ENCODE assay signal across 19 mouse cellular contexts in the genomic region with DNA sequence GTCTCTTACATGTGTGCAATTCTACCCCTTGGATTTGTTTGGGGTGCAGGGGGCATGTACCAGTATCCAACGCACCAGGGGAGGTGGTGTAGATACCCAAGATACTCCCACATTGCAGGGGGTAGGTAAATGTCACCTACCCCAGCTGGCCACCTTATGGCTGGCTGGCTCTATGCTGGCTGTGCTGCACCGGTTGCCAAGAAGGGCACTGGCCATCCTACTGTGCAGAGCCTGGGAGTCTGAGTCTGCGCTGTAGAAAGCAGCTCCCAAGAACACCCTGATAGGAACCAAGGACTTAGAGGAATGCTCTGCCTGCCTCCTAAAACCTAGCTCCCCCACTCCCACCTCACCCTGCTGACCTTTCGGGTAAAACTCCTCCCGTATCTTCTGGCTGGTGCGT. TPM values are rescaled to one million over a fixed set of nuclear protein-coding genes. Genes with fewer than 3 reads are reported as not detected.
DNase-seq lines count a peak whose midpoint lies in the region; ATAC-seq lines count a peak whose summit lies in the region.
"Had no signal": no experiment of that assay in that cellular context is flagged by ENCODE, and none has a peak within 500 bp of the region (broad histone marks: within the 10 kb centered on the region; RNA-seq: fewer than 3 reads in every experiment).

No protein-coding gene starts in this region.

- no peak for DNase-seq in midbrain, embryonic 14.5 days
- DNase-seq in midbrain, embryonic 10.5 days (ENCODE audit: low spot score) = no peak
- peak; percentile 85 for DNase-seq in cerebellum, adult 9-11 months
- DNase-seq in hindbrain, embryonic 11.5 days (ENCODE audit: low spot score) = no peak
- DNase-seq in lung, postnatal 25 days (ENCODE audit: low spot score) = no peak
- no peak for DNase-seq in left cerebral cortex, postnatal 14 days (ENCODE audit: low spot score in 2 of 2)
- no peak for DNase-seq in right cerebral cortex, postnatal 14 days
- DNase-seq: adrenal gland, postnatal 25 days; liver, embryonic 13.5 days had no signal

- H3K4me2 ChIP-seq in midbrain, embryonic 14.5 days (ENCODE audit: low read length) = no peak overlapping the region
- H3K4me2 ChIP-seq in hindbrain, embryonic 11.5 days (replicated peaks; ENCODE audit: low read depth, low read length) = no peak overlapping the region
- H3K4me2 ChIP-seq in midbrain, embryonic 16.5 days (ENCODE audit: low read length) = no peak overlapping the region
- H3K4me2 ChIP-seq: forebrain, embryonic 15.5 days; heart, embryonic 12.5 days; intestine, embryonic 15.5 days; liver, embryonic 13.5 days; lung, embryonic 15.5 days had no signal

- H3K4me3 ChIP-seq in midbrain, embryonic 14.5 days (replicated peaks; ENCODE audit: low read depth, low read length) = no peak overlapping the region
- no peak overlapping the region for H3K4me3 ChIP-seq in midbrain, embryonic 10.5 days
- H3K4me3 ChIP-seq in hindbrain, embryonic 11.5 days (ENCODE audit: low read depth, low read length) = no peak overlapping the region
- no peak overlapping the region for H3K4me3 ChIP-seq in midbrain, embryonic 16.5 days (ENCODE audit: low read depth, low read length)
- H3K4me3 ChIP-seq: forebrain, embryonic 15.5 days; heart, embryonic 12.5 days; intestine, embryonic 15.5 days; limb, embryonic 10.5 days; liver, embryonic 13.5 days; lung, embryonic 15.5 days; megakaryocyte, embryonic 14.5 days had no signal

- ATAC-seq in midbrain, embryonic 14.5 days (ENCODE audit: low FRiP score, low TSS enrichment) = no peak
- no peak for ATAC-seq in hindbrain, embryonic 11.5 days (ENCODE audit: low FRiP score)
- no peak for ATAC-seq in midbrain, embryonic 16.5 days
- ATAC-seq: forebrain, embryonic 15.5 days; intestine, embryonic 15.5 days had no signal

- no peaks in the 10 kb centered on the region for H3K27me3 ChIP-seq in midbrain, embryonic 14.5 days (ENCODE audit: control insufficient read depth, insufficient read depth, low read length)
- H3K27me3 ChIP-seq in midbrain, embryonic 10.5 days (ENCODE audit: low read depth, poor library complexity, severe bottlenecking) = no peaks in the 10 kb centered on the region
- H3K27me3 ChIP-seq in hindbrain, embryonic 11.5 days (ENCODE audit: control insufficient read depth, insufficient read depth, low read length) = no peaks in the 10 kb centered on the region
- no peaks in the 10 kb centered on the region for H3K27me3 ChIP-seq in midbrain, embryonic 16.5 days (ENCODE audit: control insufficient read depth, insufficient read depth, low read depth, low read length)
- H3K27me3 ChIP-seq: heart, embryonic 12.5 days; intestine, embryonic 15.5 days; lung, embryonic 15.5 days had no signal

- intact Hi-C loops in left cerebral cortex, postnatal 14 days (cut with DNase I) = no loop called here

- H3K9me3 ChIP-seq in midbrain, embryonic 14.5 days (ENCODE audit: control insufficient read depth, low read length) = no peaks in the 10 kb centered on the region
- H3K9me3 ChIP-seq in midbrain, embryonic 10.5 days (replicated peaks) = no peaks in the 10 kb centered on the region
- H3K9me3 ChIP-seq in hindbrain, embryonic 11.5 days (ENCODE audit: control insufficient read depth, low read length) = no peaks in the 10 kb centered on the region
- no peaks in the 10 kb centered on the region for H3K9me3 ChIP-seq in midbrain, embryonic 16.5 days (replicated peaks; ENCODE audit: control insufficient read depth, low read length, poor library complexity, severe bottlenecking)
- H3K9me3 ChIP-seq: forebrain, embryonic 15.5 days; heart, embryonic 12.5 days; intestine, embryonic 15.5 days; limb, embryonic 10.5 days; liver, embryonic 13.5 days; lung, embryonic 15.5 days; megakaryocyte, embryonic 14.5 days had no signal

- H3K9ac ChIP-seq in midbrain, embryonic 14.5 days (replicated peaks; ENCODE audit: low read length) = no peak overlapping the region
- H3K9ac ChIP-seq in hindbrain, embryonic 11.5 days (ENCODE audit: low read depth, low read length) = no peak overlapping the region
- no peak overlapping the region for H3K9ac ChIP-seq in midbrain, embryonic 16.5 days (ENCODE audit: low read depth, low read length)
- H3K9ac ChIP-seq: forebrain, embryonic 15.5 days; heart, embryonic 12.5 days; intestine, embryonic 15.5 days; liver, embryonic 13.5 days; lung, embryonic 15.5 days had no signal

- peak overlapping the region; percentile 52 for H3K27ac ChIP-seq in midbrain, embryonic 14.5 days (replicated peaks; ENCODE audit: low read depth, low read length)
- H3K27ac ChIP-seq in midbrain, embryonic 10.5 days (replicated peaks) = no peak overlapping the region
- peak overlapping the region; percentile 38; the same call in 1 of the 2 replicates for H3K27ac ChIP-seq in hindbrain, embryonic 11.5 days (ENCODE audit: low read depth, low read length)
- H3K27ac ChIP-seq in midbrain, embryonic 16.5 days (ENCODE audit: low read length) = peak overlapping the region; percentile 51; the same call in 1 of the 2 replicates
- H3K27ac ChIP-seq: intestine, embryonic 15.5 days; limb, embryonic 10.5 days; liver, embryonic 13.5 days; lung, embryonic 15.5 days had no signal

- WGBS in midbrain, embryonic 14.5 days = 85% methylated on average over 6 of the region's 6 CpGs
- WGBS in midbrain, embryonic 10.5 days = 80% methylated on average over 6 of the region's 6 CpGs
- WGBS in hindbrain, embryonic 11.5 days = 84% methylated on average over 6 of the region's 6 CpGs
- WGBS in midbrain, embryonic 16.5 days = 79% methylated on average over 6 of the region's 6 CpGs

- H3K36me3 ChIP-seq in midbrain, embryonic 14.5 days (ENCODE audit: control insufficient read depth, insufficient read depth, low read length) = peaks cover 48% of the 10 kb centered on the region
- H3K36me3 ChIP-seq in midbrain, embryonic 10.5 days = peaks cover 71% of the 10 kb centered on the region
- no peaks in the 10 kb centered on the region for H3K36me3 ChIP-seq in hindbrain, embryonic 11.5 days (ENCODE audit: control insufficient read depth, insufficient read depth, low read length)
- peaks cover 15% of the 10 kb centered on the region; the same call in 1 of the 2 replicates for H3K36me3 ChIP-seq in midbrain, embryonic 16.5 days (ENCODE audit: control insufficient read depth, insufficient read depth, low read length)

- peaks cover 49% of the 10 kb centered on the region for H3K4me1 ChIP-seq in midbrain, embryonic 14.5 days (ENCODE audit: control insufficient read depth, insufficient read depth, low read length)
- peaks cover 57% of the 10 kb centered on the region for H3K4me1 ChIP-seq in midbrain, embryonic 10.5 days
- H3K4me1 ChIP-seq in hindbrain, embryonic 11.5 days (replicated peaks; ENCODE audit: control insufficient read depth, insufficient read depth, low read length) = peaks cover 15% of the 10 kb centered on the region; the same call in 1 of the 2 replicates
- peaks cover 32% of the 10 kb centered on the region for H3K4me1 ChIP-seq in midbrain, embryonic 16.5 days (ENCODE audit: control insufficient read depth, insufficient read depth, low read length)

RNA-seq across cellular contexts. Expression of gene Shf, which starts 16.0 kb away (rescaled TPM):
- 15.9 and 19.2 TPM in 2 replicates for polyA plus RNA-seq in midbrain, embryonic 14.5 days (2014; fragmentation: Nextera tagmentation; extraction: Ambion mirVana)
- 5.8 and 7.9 TPM in 2 replicates for polyA plus RNA-seq in midbrain, embryonic 10.5 days (2016; fragmentation: Nextera tagmentation; extraction: Ambion mirVana)
- polyA plus RNA-seq in hindbrain, embryonic 11.5 days (2014; fragmentation: Nextera tagmentation; extraction: Ambion mirVana) = 10.3 and 11.7 TPM in 2 replicates
- 8.9 and 9.5 TPM in 2 replicates for polyA plus RNA-seq in midbrain, embryonic 16.5 days (2015; fragmentation: Nextera tagmentation; extraction: Ambion mirVana)
- 10 to 100 TPM; 75.3 to 77.1 TPM for total RNA-seq in left cerebral cortex, postnatal 14 days (2021)

RNA-seq across cellular contexts. Expression of gene Duox1, which starts 37.5 kb away (rescaled TPM):
- 0.18 and 0.22 TPM in 2 replicates for polyA plus RNA-seq in midbrain, embryonic 14.5 days (2014; fragmentation: Nextera tagmentation; extraction: Ambion mirVana)
- 0.02 TPM in 2 replicates for polyA plus RNA-seq in midbrain, embryonic 10.5 days (2016; fragmentation: Nextera tagmentation; extraction: Ambion mirVana)
- 0.12 TPM in 1 of 2 replicates, not detected in the other for polyA plus RNA-seq in hindbrain, embryonic 11.5 days (2014; fragmentation: Nextera tagmentation; extraction: Ambion mirVana)
- polyA plus RNA-seq in midbrain, embryonic 16.5 days (2015; fragmentation: Nextera tagmentation; extraction: Ambion mirVana) = 0.07 and 0.11 TPM in 2 replicates
- under 1 TPM; 0.07 to 0.15 TPM for total RNA-seq in left cerebral cortex, postnatal 14 days (2021)
- total RNA-seq: adrenal gland, postnatal 25 days; left cerebral cortex, adult 18-20 months had no signal
- polyA plus RNA-seq: kidney, embryonic 14.5 days; liver, embryonic 13.5 days had no signal

RNA-seq across cellular contexts. Expression of gene Duoxa1, which starts 39.5 kb away (rescaled TPM):
- 0.25 TPM in 1 of 2 replicates, not detected in the other for polyA plus RNA-seq in midbrain, embryonic 14.5 days (2014; fragmentation: Nextera tagmentation; extraction: Ambion mirVana)
- polyA plus RNA-seq in midbrain, embryonic 10.5 days (2016; fragmentation: Nextera tagmentation; extraction: Ambion mirVana) = not detected in 2 replicates
- 0.07 TPM in 1 of 2 replicates, not detected in the other for polyA plus RNA-seq in hindbrain, embryonic 11.5 days (2014; fragmentation: Nextera tagmentation; extraction: Ambion mirVana)
- 0.17 and 0.26 TPM in 2 replicates for polyA plus RNA-seq in midbrain, embryonic 16.5 days (2015; fragmentation: Nextera tagmentation; extraction: Ambion mirVana)
- not detected for total RNA-seq in left cerebral cortex, postnatal 14 days (2021)
- total RNA-seq: adrenal gland, postnatal 25 days had no signal
- polyA plus RNA-seq: forebrain, embryonic 15.5 days; heart, embryonic 12.5 days; intestine, embryonic 15.5 days; kidney, embryonic 14.5 days; liver, embryonic 13.5 days had no signal

RNA-seq across cellular contexts. Expression of gene Duoxa2, which starts 54.3 kb away (rescaled TPM):
- 0.23 TPM in 1 of 2 replicates, not detected in the other for polyA plus RNA-seq in midbrain, embryonic 14.5 days (2014; fragmentation: Nextera tagmentation; extraction: Ambion mirVana)
- polyA plus RNA-seq in midbrain, embryonic 10.5 days (2016; fragmentation: Nextera tagmentation; extraction: Ambion mirVana) = not detected in 2 replicates
- polyA plus RNA-seq in hindbrain, embryonic 11.5 days (2014; fragmentation: Nextera tagmentation; extraction: Ambion mirVana) = not detected in 2 replicates
- polyA plus RNA-seq in midbrain, embryonic 16.5 days (2015; fragmentation: Nextera tagmentation; extraction: Ambion mirVana) = 0.19 and 0.26 TPM in 2 replicates
- not detected for total RNA-seq in left cerebral cortex, postnatal 14 days (2021)
- total RNA-seq: adrenal gland, postnatal 25 days; gastrocnemius, adult 18-20 months; left cerebral cortex, adult 18-20 months had no signal
- polyA plus RNA-seq: heart, embryonic 12.5 days; limb, embryonic 10.5 days; liver, embryonic 13.5 days; lung, embryonic 15.5 days had no signal

RNA-seq across cellular contexts. Expression of gene Duox2, which starts 54.7 kb away (rescaled TPM):
- 0.04 TPM in 1 of 2 replicates, not detected in the other for polyA plus RNA-seq in midbrain, embryonic 14.5 days (2014; fragmentation: Nextera tagmentation; extraction: Ambion mirVana)
- polyA plus RNA-seq in midbrain, embryonic 10.5 days (2016; fragmentation: Nextera tagmentation; extraction: Ambion mirVana) = not detected in 2 replicates
- polyA plus RNA-seq in hindbrain, embryonic 11.5 days (2014; fragmentation: Nextera tagmentation; extraction: Ambion mirVana) = not detected in 2 replicates
- polyA plus RNA-seq in midbrain, embryonic 16.5 days (2015; fragmentation: Nextera tagmentation; extraction: Ambion mirVana) = 0.03 TPM in 1 of 2 replicates, not detected in the other
- total RNA-seq in left cerebral cortex, postnatal 14 days (2021) = under 1 TPM in 1 of 2 experiments, not detected in 1; 0.09 TPM
- total RNA-seq: adrenal gland, postnatal 25 days; left cerebral cortex, adult 18-20 months had no signal
- polyA plus RNA-seq: intestine, embryonic 15.5 days; limb, embryonic 10.5 days; liver, embryonic 13.5 days had no signal
